Mouse (Mus musculus): ENCODE results near the gene Schip1.

Schip1 gene

GRCm38 (mm10) chr3:68126284-68126856 lies 61.8 kb downstream of the Schip1 start:
- no peak for DNase-seq (ENCODE audit: low read depth in 1 of 2, low spot score in 2 of 2)

GRCm38 (mm10) chr3:68130386-68130785 lies 65.8 kb downstream of the Schip1 start:
- no peak for DNase-seq (ENCODE audit: low read depth in 1 of 2, low spot score in 2 of 2)

- no peak for DNase-seq (ENCODE audit: low read depth in 1 of 2, low spot score in 2 of 2)
Measured at GRCm38 (mm10) chr3:68138833-68139627, 74.4 kb downstream of the Schip1 start.

- DNase-seq (ENCODE audit: low read depth in 1 of 2, low spot score in 2 of 2) = no peak
Measured at GRCm38 (mm10) chr3:68150688-68151087, 86.1 kb downstream of the Schip1 start.

- no peak for DNase-seq (ENCODE audit: low read depth in 1 of 2, low spot score in 2 of 2)
Measured at GRCm38 (mm10) chr3:68160175-68160574, 95.6 kb downstream of the Schip1 start.

GRCm38 (mm10) chr3:68160760-68161159 lies 96.2 kb downstream of the Schip1 start:
- DNase-seq (ENCODE audit: low read depth in 1 of 2, low spot score in 2 of 2) = no peak

- no peak for DNase-seq (ENCODE audit: low read depth in 1 of 2, low spot score in 2 of 2)
Measured at GRCm38 (mm10) chr3:68178248-68178647, 113.6 kb downstream of the Schip1 start.

- no peak for DNase-seq (ENCODE audit: low read depth in 1 of 2, low spot score in 2 of 2)
Measured at GRCm38 (mm10) chr3:68187471-68187870, 122.9 kb downstream of the Schip1 start.

- no peak for DNase-seq (ENCODE audit: low read depth in 1 of 2, low spot score in 2 of 2)
Measured at GRCm38 (mm10) chr3:68189100-68189499, 124.5 kb downstream of the Schip1 start.

- no peak for DNase-seq (ENCODE audit: low read depth in 1 of 2, low spot score in 2 of 2)
Measured at GRCm38 (mm10) chr3:68196933-68197332, 132.3 kb downstream of the Schip1 start.

GRCm38 (mm10) chr3:68201214-68201613 lies 136.6 kb downstream of the Schip1 start:
- DNase-seq (ENCODE audit: low read depth in 1 of 2, low spot score in 2 of 2) = no peak

- DNase-seq (ENCODE audit: low read depth in 1 of 2, low spot score in 2 of 2) = no peak
Measured at GRCm38 (mm10) chr3:68202162-68202902, 137.7 kb downstream of the Schip1 start.

GRCm38 (mm10) chr3:68203934-68204467 lies 139.4 kb downstream of the Schip1 start:
- DNase-seq (ENCODE audit: low read depth in 1 of 2, low spot score in 2 of 2) = no peak

GRCm38 (mm10) chr3:68210422-68210821 lies 145.8 kb downstream of the Schip1 start:
- no peak for DNase-seq (ENCODE audit: low read depth in 1 of 2, low spot score in 2 of 2)

- no peak for DNase-seq (ENCODE audit: low read depth in 1 of 2, low spot score in 2 of 2)
Measured at GRCm38 (mm10) chr3:68221452-68221851, 156.8 kb downstream of the Schip1 start.

- DNase-seq (ENCODE audit: low read depth in 1 of 2, low spot score in 2 of 2) = no peak
Measured at GRCm38 (mm10) chr3:68239887-68240286, 175.3 kb downstream of the Schip1 start.

- DNase-seq (ENCODE audit: low read depth in 1 of 2, low spot score in 2 of 2) = no peak
Measured at GRCm38 (mm10) chr3:68243239-68243638, 178.6 kb downstream of the Schip1 start.

GRCm38 (mm10) chr3:68246154-68246553 lies 181.6 kb downstream of the Schip1 start:
- no peak for DNase-seq (ENCODE audit: low read depth in 1 of 2, low spot score in 2 of 2)

GRCm38 (mm10) chr3:68250589-68250988 lies 186.0 kb downstream of the Schip1 start:
- DNase-seq (ENCODE audit: low read depth in 1 of 2, low spot score in 2 of 2) = no peak

GRCm38 (mm10) chr3:68252335-68252734 lies 187.7 kb downstream of the Schip1 start:
- no peak for DNase-seq (ENCODE audit: low read depth in 1 of 2, low spot score in 2 of 2)

GRCm38 (mm10) chr3:68262304-68262703 lies 197.7 kb downstream of the Schip1 start:
- DNase-seq (ENCODE audit: low read depth in 1 of 2, low spot score in 2 of 2) = no peak

GRCm38 (mm10) chr3:68267905-68268304 lies 203.3 kb downstream of the Schip1 start:
- DNase-seq (ENCODE audit: low read depth in 1 of 2, low spot score in 2 of 2) = no peak
